Mouse (Mus musculus): ENCODE measurements at regions not wholly inside any gene's neighbourhood (a gene's known extent, or its start where the extent isn't known, plus 50 kb on each side); places are given as distances from the start of the nearest gene placed in this dataset.

DNA sequence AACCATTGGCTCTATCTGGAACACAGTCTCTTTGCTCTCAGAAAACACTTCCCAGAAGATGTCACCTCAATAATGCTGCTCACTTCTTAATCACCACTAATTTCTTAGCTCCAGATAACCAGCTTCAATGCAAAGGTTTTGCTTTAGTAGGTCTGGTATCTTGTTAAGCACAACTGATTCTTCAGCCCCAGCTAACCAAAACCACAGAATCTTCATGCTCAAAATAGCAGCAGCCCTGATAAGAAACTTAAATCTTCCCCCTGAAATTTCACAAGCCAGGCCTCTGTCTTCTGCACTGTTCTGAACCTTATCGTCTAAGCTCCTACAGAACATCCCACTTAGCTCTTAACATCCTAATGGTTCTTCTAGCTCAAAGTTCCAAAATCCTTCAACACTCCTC is 813.8 kb downstream of the Slitrk6 start:
- Histone ChIP-seq H3K4me3 (replicated peaks; ENCODE audit: low read depth, low read length) (no peak overlapping the region), H3K27me3 (ENCODE audit: insufficient read depth, low read length) (no peaks in the 10 kb centered on the region), H3K9ac (ENCODE audit: low read depth, low read length) (no peak overlapping the region), H3K4me1 (replicated peaks; ENCODE audit: insufficient read depth, low read length) (no peaks in the 10 kb centered on the region), H3K9me3 (replicated peaks; ENCODE audit: low read length) (no peaks in the 10 kb centered on the region), H3K27ac (no peak overlapping the region), H3K36me3 (ENCODE audit: insufficient read depth, low read length) (no peaks in the 10 kb centered on the region), H3K4me2 (ENCODE audit: low read length) (no peak overlapping the region)
- no peak for DNase-seq (ENCODE audit: low spot score)
- no peak for ATAC-seq (replicated peaks; ENCODE audit: low FRiP score, low read depth)
- WGBS = 93% methylated on average over 1 of the region's 1 CpGs
- TF ChIP-seq CTCF (IDR thresholded peaks at IDR 0.05; ENCODE audit: low read depth) = no peak

DNA sequence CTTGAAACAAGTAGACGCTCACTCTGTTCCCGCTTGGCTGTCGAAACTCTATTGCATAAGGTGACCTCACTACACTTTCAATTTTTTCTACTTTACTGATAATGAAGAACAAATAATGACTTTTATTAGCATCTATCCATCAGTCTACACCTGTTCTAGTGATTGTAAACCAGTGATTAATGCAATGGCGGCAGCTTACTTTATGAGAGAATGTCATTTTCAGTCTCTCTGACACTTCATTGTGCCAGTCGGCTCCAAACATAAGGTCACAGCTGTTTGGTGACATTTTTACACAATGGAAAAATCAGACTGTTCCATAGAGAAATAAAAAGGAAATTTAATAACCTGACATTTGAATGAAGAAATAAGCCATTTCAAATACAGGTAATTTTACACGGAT is 817.5 kb downstream of the Slitrk6 start:
- WGBS = 87% methylated on average over 6 of the region's 6 CpGs
- Histone ChIP-seq H3K9ac (ENCODE audit: low read depth, low read length) (no peak overlapping the region), H3K27me3 (ENCODE audit: insufficient read depth, low read length) (no peaks in the 10 kb centered on the region), H3K27ac (no peak overlapping the region), H3K4me1 (replicated peaks; ENCODE audit: insufficient read depth, low read length) (no peaks in the 10 kb centered on the region), H3K36me3 (ENCODE audit: insufficient read depth, low read length) (no peaks in the 10 kb centered on the region), H3K4me2 (ENCODE audit: low read length) (no peak overlapping the region), H3K9me3 (replicated peaks; ENCODE audit: low read length) (no peaks in the 10 kb centered on the region), H3K4me3 (replicated peaks; ENCODE audit: low read depth, low read length) (no peak overlapping the region)
- ATAC-seq (replicated peaks; ENCODE audit: low FRiP score, low read depth) (no peak), DNase-seq (ENCODE audit: low spot score) (no peak)
- TF ChIP-seq CTCF (IDR thresholded peaks at IDR 0.05; ENCODE audit: low read depth) = no peak

DNA sequence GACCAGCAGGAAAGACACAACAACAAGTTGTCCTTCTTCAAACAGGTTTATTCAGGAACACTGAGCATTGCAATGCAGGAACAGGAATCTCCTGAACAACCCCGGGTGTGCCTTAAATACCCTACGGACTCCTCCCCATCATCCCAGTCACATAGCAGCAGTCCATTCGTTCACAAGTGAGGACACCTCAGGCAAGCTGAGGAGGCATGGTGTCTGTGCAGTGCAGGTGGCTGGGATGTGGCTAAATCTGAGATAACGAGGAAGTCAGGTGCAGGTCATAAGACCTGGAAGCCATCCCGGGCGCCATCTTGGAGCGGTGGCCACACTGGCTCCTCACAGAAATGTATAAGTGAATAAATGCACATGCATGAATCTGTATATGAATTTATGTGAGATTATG is 826.0 kb downstream of the Slitrk6 start:
- ATAC-seq (replicated peaks; ENCODE audit: low FRiP score, low read depth) (no peak), DNase-seq (ENCODE audit: low spot score) (no peak)
- Histone ChIP-seq H3K9me3 (replicated peaks; ENCODE audit: low read length) (no peaks in the 10 kb centered on the region), H3K27me3 (ENCODE audit: insufficient read depth, low read length) (no peaks in the 10 kb centered on the region), H3K27ac (no peak overlapping the region), H3K36me3 (ENCODE audit: insufficient read depth, low read length) (no peaks in the 10 kb centered on the region), H3K4me1 (replicated peaks; ENCODE audit: insufficient read depth, low read length) (no peaks in the 10 kb centered on the region), H3K9ac (ENCODE audit: low read depth, low read length) (no peak overlapping the region), H3K4me2 (ENCODE audit: low read length) (no peak overlapping the region), H3K4me3 (replicated peaks; ENCODE audit: low read depth, low read length) (no peak overlapping the region)
- WGBS = 91% methylated on average over 7 of the region's 7 CpGs
- TF ChIP-seq CTCF (IDR thresholded peaks at IDR 0.05; ENCODE audit: low read depth) = no peak

DNA sequence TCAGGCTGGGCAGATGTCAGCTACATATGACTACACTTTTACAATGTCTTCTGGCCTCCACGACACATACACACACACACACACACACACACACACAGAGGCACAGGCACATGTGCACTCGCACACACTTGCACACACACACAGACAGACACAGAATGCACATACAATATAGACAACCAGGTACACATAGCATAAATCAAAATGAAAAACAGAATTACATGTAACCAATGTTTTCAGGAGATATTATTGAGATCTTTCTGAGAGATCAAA is 863.1 kb downstream of the Slitrk6 start:
- WGBS = 84% methylated on average over 2 of the region's 2 CpGs
- no peaks in the 10 kb centered on the region for H3K4me1 ChIP-seq (replicated peaks; ENCODE audit: insufficient read depth, low read length)

DNA sequence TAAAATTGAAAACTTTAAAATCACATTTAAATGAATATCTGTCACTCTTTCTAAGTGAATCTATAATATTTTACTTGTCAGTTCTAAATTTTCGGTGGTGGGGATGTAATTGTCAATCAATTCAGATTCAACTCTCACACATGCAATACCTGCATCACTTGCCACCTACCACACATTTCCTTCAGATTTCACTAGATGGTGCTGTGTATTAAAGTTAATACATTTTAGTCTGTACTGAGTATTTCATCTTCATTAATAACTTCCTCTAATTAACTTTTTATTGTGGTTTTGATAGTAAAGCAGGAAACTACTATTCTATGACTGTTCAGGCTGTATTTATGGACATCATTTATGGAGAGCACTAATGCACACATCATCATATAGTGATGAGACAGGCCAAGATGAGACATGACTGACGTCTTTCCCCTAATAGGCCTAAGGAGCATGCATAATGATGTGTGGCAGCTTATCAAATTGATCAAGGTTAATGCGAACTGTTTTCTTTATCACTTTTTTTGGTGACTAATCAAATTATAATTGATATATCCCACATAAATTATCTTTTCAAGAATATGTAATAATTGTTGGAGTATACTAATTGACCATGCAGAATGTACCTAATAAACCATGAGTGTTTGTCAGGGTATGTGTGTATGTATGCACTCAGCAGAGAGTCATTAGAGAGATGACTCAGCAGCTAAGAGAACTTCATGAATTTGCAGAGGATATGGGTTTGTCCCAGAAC is 863.6 kb downstream of the Slitrk6 start:
- Histone ChIP-seq H3K4me3 (replicated peaks; ENCODE audit: low read depth, low read length) (no peak overlapping the region), H3K4me1 (replicated peaks; ENCODE audit: insufficient read depth, low read length) (no peaks in the 10 kb centered on the region), H3K27me3 (ENCODE audit: insufficient read depth, low read length) (no peaks in the 10 kb centered on the region), H3K9ac (ENCODE audit: low read depth, low read length) (no peak overlapping the region), H3K9me3 (replicated peaks; ENCODE audit: low read length) (no peaks in the 10 kb centered on the region), H3K4me2 (ENCODE audit: low read length) (no peak overlapping the region), H3K27ac (no peak overlapping the region), H3K36me3 (ENCODE audit: insufficient read depth, low read length) (no peaks in the 10 kb centered on the region)
- TF ChIP-seq CTCF (IDR thresholded peaks at IDR 0.05; ENCODE audit: low read depth) = peak; percentile 61
- WGBS = 68% methylated on average over 3 of the region's 3 CpGs
- DNase-seq (ENCODE audit: low spot score) (peak; percentile 54), ATAC-seq (replicated peaks; ENCODE audit: low FRiP score, low read depth) (no peak)

More for the DNA sequence above, 863.1 kb downstream of the Slitrk6 start:
- H3K9me3 ChIP-seq (replicated peaks; ENCODE audit: low read length) = no peaks in the 10 kb centered on the region
- H3K27me3 ChIP-seq (ENCODE audit: insufficient read depth, low read length) = no peaks in the 10 kb centered on the region
- no peak overlapping the region for H3K9ac ChIP-seq (ENCODE audit: low read depth, low read length)
- H3K36me3 ChIP-seq (ENCODE audit: insufficient read depth, low read length) = no peaks in the 10 kb centered on the region
- H3K4me2 ChIP-seq (ENCODE audit: low read length) = no peak overlapping the region
- no peak overlapping the region for H3K4me3 ChIP-seq (replicated peaks; ENCODE audit: low read depth, low read length)
- no peak for TF ChIP-seq CTCF (IDR thresholded peaks at IDR 0.05; ENCODE audit: low read depth)
- ATAC-seq (replicated peaks; ENCODE audit: low FRiP score, low read depth) = no peak
- H3K27ac ChIP-seq = no peak overlapping the region
- no peak for DNase-seq (ENCODE audit: low spot score)

DNA sequence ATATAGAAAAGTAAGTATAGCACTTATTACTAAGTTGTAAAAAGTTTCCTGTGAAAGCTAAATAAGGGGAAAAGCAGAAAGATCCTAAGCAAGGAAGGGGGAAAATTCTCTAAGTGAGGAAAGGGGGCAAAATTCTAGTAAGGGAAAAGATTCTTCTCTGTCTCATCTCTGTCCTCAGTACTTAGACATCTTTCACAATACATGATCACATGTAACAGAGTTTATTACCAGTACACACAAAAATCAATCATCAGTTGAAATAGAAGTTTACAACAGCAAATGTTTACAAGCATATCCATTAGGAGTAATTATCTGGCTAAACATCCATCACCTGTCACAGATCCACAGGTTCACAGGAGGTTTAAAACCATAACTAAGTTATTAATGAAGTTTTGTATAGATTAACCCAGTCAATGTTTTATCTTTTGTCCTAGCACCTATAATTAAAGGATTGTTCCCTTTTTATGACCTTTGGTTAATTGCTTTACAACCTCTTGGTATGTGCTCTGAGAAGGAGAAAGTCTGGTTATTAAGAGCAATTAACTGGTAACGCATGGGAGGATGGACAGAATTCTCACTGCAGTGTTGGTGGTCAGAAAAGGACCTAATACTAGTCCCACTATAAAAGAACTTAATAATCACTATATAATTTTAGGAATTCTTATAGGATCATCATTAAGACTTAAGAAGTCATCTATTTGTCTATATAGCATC is 877.8 kb downstream of the Slitrk6 start:
- DNase-seq (ENCODE audit: low spot score) (no peak), ATAC-seq (replicated peaks; ENCODE audit: low FRiP score, low read depth) (no peak)
- WGBS = 11% methylated on average over 1 of the region's 1 CpGs

More for the DNA sequence above, 877.8 kb downstream of the Slitrk6 start:
- no peak overlapping the region for H3K4me2 ChIP-seq (ENCODE audit: low read length)
- no peaks in the 10 kb centered on the region for H3K4me1 ChIP-seq (replicated peaks; ENCODE audit: insufficient read depth, low read length)
- no peaks in the 10 kb centered on the region for H3K27me3 ChIP-seq (ENCODE audit: insufficient read depth, low read length)
- no peaks in the 10 kb centered on the region for H3K36me3 ChIP-seq (ENCODE audit: insufficient read depth, low read length)
- H3K27ac ChIP-seq = no peak overlapping the region
- no peak for TF ChIP-seq CTCF (IDR thresholded peaks at IDR 0.05; ENCODE audit: low read depth)
- no peaks in the 10 kb centered on the region for H3K9me3 ChIP-seq (replicated peaks; ENCODE audit: low read length)
- H3K9ac ChIP-seq (ENCODE audit: low read depth, low read length) = no peak overlapping the region
- no peak overlapping the region for H3K4me3 ChIP-seq (replicated peaks; ENCODE audit: low read depth, low read length)
